Mouse (Mus musculus) regulatory T cell (primary cell): ENCODE measurements at regions not wholly inside any gene's neighbourhood (a gene's known extent, or its start where the extent isn't known, plus 50 kb on each side); places are given as distances from the start of the nearest gene placed in this dataset.

Source experiments
- in situ Hi-C: fragments of 300-600 bp; cut with MboI, MseI; formaldehyde crosslinking; loops from one replicate; pipeline ENCODE4 v1.15.1; 2025; ENCODE audit warnings: high pct_unique_total_duplicates

GRCm38 (mm10) chr14:33794262-33794661 is 129.1 kb upstream of the Gdf10 start:
- in situ Hi-C loops = no loop called here

- in situ Hi-C loops = no loop called here
These were observed 125.7 kb upstream of the Gdf10 start for GRCm38 (mm10) chr14:33797551-33798303.

GRCm38 (mm10) chr14:33804321-33804720 is 119.1 kb upstream of the Gdf10 start:
- in situ Hi-C loops = no loop called here

GRCm38 (mm10) chr14:33804721-33805120 is 118.7 kb upstream of the Gdf10 start:
- in situ Hi-C loops = no loop called here

GRCm38 (mm10) chr14:33807196-33807595 is 116.2 kb upstream of the Gdf10 start:
- in situ Hi-C loops = no loop called here

GRCm38 (mm10) chr14:33808593-33809265 is 114.7 kb upstream of the Gdf10 start:
- in situ Hi-C loops = no loop called here

GRCm38 (mm10) chr14:33810584-33810983 is 112.8 kb upstream of the Gdf10 start:
- in situ Hi-C loops = no loop called here

- in situ Hi-C loops = no loop called here
These were observed 112.1 kb upstream of the Gdf10 start for GRCm38 (mm10) chr14:33811241-33811640.

GRCm38 (mm10) chr14:33812266-33812665 is 111.1 kb upstream of the Gdf10 start:
- in situ Hi-C loops = no loop called here

GRCm38 (mm10) chr14:33812772-33813171 is 110.6 kb upstream of the Gdf10 start:
- in situ Hi-C loops = no loop called here

GRCm38 (mm10) chr14:33813274-33813673 is 110.1 kb upstream of the Gdf10 start:
- in situ Hi-C loops = no loop called here

GRCm38 (mm10) chr14:33814107-33814506 is 109.3 kb upstream of the Gdf10 start:
- in situ Hi-C loops = no loop called here

- in situ Hi-C loops = no loop called here
These were observed 108.8 kb upstream of the Gdf10 start for GRCm38 (mm10) chr14:33814599-33814998.

GRCm38 (mm10) chr14:33820541-33821260 is 102.7 kb upstream of the Gdf10 start:
- in situ Hi-C loops = no loop called here

- in situ Hi-C loops = no loop called here
These were observed 102.0 kb upstream of the Gdf10 start for GRCm38 (mm10) chr14:33821436-33821835.

- in situ Hi-C loops = no loop called here
These were observed 98.9 kb upstream of the Gdf10 start for GRCm38 (mm10) chr14:33824421-33824874.

- in situ Hi-C loops = no loop called here
These were observed 97.3 kb upstream of the Gdf10 start for GRCm38 (mm10) chr14:33826003-33826644.

- in situ Hi-C loops = no loop called here
These were observed 90.6 kb upstream of the Gdf10 start for GRCm38 (mm10) chr14:33832650-33833319.

- in situ Hi-C loops = no loop called here
These were observed 87.0 kb upstream of the Gdf10 start for GRCm38 (mm10) chr14:33836341-33836740.

GRCm38 (mm10) chr14:33841821-33842220 is 81.6 kb upstream of the Gdf10 start:
- in situ Hi-C loops = no loop called here

GRCm38 (mm10) chr14:33853499-33853898 is 69.9 kb upstream of the Gdf10 start:
- in situ Hi-C loops = no loop called here
